Mouse (Mus musculus) MN1 (cell line): ENCODE data around the gene Snai3.

Experiments
- DNase-seq: peaks from one replicate; pipeline ENCODE4 v3.0.0-alpha.2; 2016; ENCODE audit warnings: low spot score

The Snai3 gene

GRCm38 (mm10) chr8:122430058-122430636 is 30.4 kb downstream of the Snai3 start:
- no peak for DNase-seq

GRCm38 (mm10) chr8:122428163-122428562 is 32.4 kb downstream of the Snai3 start:
- no peak for DNase-seq

- DNase-seq = no peak
These were observed 32.9 kb downstream of the Snai3 start for GRCm38 (mm10) chr8:122427607-122428006.

GRCm38 (mm10) chr8:122426145-122426544 is 34.4 kb downstream of the Snai3 start:
- peak; percentile 55 for DNase-seq

- peak; percentile 81 for DNase-seq
These were observed 36.9 kb downstream of the Snai3 start for GRCm38 (mm10) chr8:122423659-122424058.

- DNase-seq = no peak
These were observed 37.3 kb downstream of the Snai3 start for GRCm38 (mm10) chr8:122423217-122423616.

- DNase-seq = no peak
These were observed 39.0 kb downstream of the Snai3 start, which contains the start of gene Il17c for GRCm38 (mm10) chr8:122421376-122422070. Gene Il17c, plus strand, starts transcription at chr8:122422020.

- DNase-seq = peak; percentile 74
These were observed 40.5 kb downstream of the Snai3 start for GRCm38 (mm10) chr8:122419881-122420555.

GRCm38 (mm10) chr8:122415554-122415953 is 45.0 kb downstream of the Snai3 start:
- no peak for DNase-seq

GRCm38 (mm10) chr8:122414311-122414710 is 46.2 kb downstream of the Snai3 start:
- DNase-seq = no peak

GRCm38 (mm10) chr8:122407678-122408077 is 52.9 kb downstream of the Snai3 start:
- DNase-seq = no peak

GRCm38 (mm10) chr8:122405146-122405805 is 55.3 kb downstream of the Snai3 start:
- no peak for DNase-seq
